In genomic region chr12:34516769-34517562, GRCm38 (mm10) we compare ENCODE assay signal across 16 mouse cellular contexts.
A peak's percentile ranks its signal among the peaks of the same experiment; 100 is the strongest.
DNase-seq lines count a peak whose midpoint lies in the region; ATAC-seq and TF ChIP-seq lines count a peak whose summit lies in the region.
"Had no signal": no experiment of that assay in that cellular context is flagged by ENCODE, and none has a peak within 500 bp of the region (broad histone marks: within the 10 kb centered on the region; RNA-seq: fewer than 3 reads in every experiment).

No protein-coding gene starts in this region.

- H3K9ac ChIP-seq in forebrain, embryonic 13.5 days: no peak overlapping the region
- H3K9ac ChIP-seq in forebrain, embryonic 14.5 days (ENCODE audit: low read length): no peak overlapping the region
- H3K9ac ChIP-seq in heart, embryonic 13.5 days: peak overlapping the region; percentile 65
- H3K9ac ChIP-seq in midbrain, postnatal 0 days (replicated peaks; ENCODE audit: low read length, poor library complexity, severe bottlenecking): no peak overlapping the region
- H3K9ac ChIP-seq in hindbrain, postnatal 0 days (replicated peaks; ENCODE audit: low read length): no peak overlapping the region
- H3K9ac ChIP-seq: hindbrain, embryonic 13.5 days; limb, embryonic 12.5 days; stomach, embryonic 15.5 days had no signal

- H3K4me3 ChIP-seq in forebrain, embryonic 13.5 days: no peak overlapping the region
- H3K4me3 ChIP-seq in forebrain, embryonic 14.5 days (ENCODE audit: low read depth, low read length): no peak overlapping the region
- H3K4me3 ChIP-seq in heart, embryonic 13.5 days: peak overlapping the region; percentile 40
- no peak overlapping the region for H3K4me3 ChIP-seq in midbrain, postnatal 0 days (ENCODE audit: low read depth, low read length)
- H3K4me3 ChIP-seq in hindbrain, postnatal 0 days (ENCODE audit: low read length): no peak overlapping the region
- H3K4me3 ChIP-seq: erythroblast, embryonic 14.5 days; hindbrain, embryonic 13.5 days; limb, embryonic 12.5 days; stomach, embryonic 15.5 days had no signal

- no peak for TF ChIP-seq CTCF in brain, embryonic 14.5 days (IDR thresholded peaks at IDR 0.05; ENCODE audit: borderline replicate concordance, extremely low read depth, insufficient read depth, insufficient read length)
- TF ChIP-seq CTCF in midbrain, postnatal 0 days (IDR thresholded peaks at IDR 0.05): no peak
- TF ChIP-seq CTCF in hindbrain, postnatal 0 days (IDR thresholded peaks at IDR 0.05; ENCODE audit: low read depth): no peak

- TF ChIP-seq POLR2A in brain, embryonic 14.5 days (IDR thresholded peaks at IDR 0.05; ENCODE audit: borderline replicate concordance, extremely low read depth, insufficient read depth, insufficient read length, poor library complexity, severe bottlenecking): no peak

- no peaks in the 10 kb centered on the region for H3K36me3 ChIP-seq in forebrain, embryonic 13.5 days (ENCODE audit: poor library complexity, severe bottlenecking)
- no peaks in the 10 kb centered on the region for H3K36me3 ChIP-seq in forebrain, embryonic 14.5 days (ENCODE audit: control insufficient read depth, insufficient read depth, low read length)
- no peaks in the 10 kb centered on the region for H3K36me3 ChIP-seq in heart, embryonic 13.5 days
- H3K36me3 ChIP-seq in midbrain, postnatal 0 days (ENCODE audit: insufficient read depth, low read length): no peaks in the 10 kb centered on the region
- H3K36me3 ChIP-seq in hindbrain, postnatal 0 days (ENCODE audit: insufficient read depth, low read length): no peaks in the 10 kb centered on the region
- H3K36me3 ChIP-seq: hindbrain, embryonic 13.5 days; limb, embryonic 12.5 days; stomach, embryonic 15.5 days had no signal

- ATAC-seq in forebrain, embryonic 13.5 days: peak; percentile 16; the same call in 1 of the 2 replicates
- no peak for ATAC-seq in forebrain, embryonic 14.5 days
- peak; percentile 71; the same call in 1 of the 2 replicates for ATAC-seq in heart, embryonic 13.5 days (ENCODE audit: extremely low read depth, insufficient number of reproducible peaks, low FRiP score, low TSS enrichment)
- ATAC-seq in midbrain, postnatal 0 days (ENCODE audit: low FRiP score): no peak
- ATAC-seq in hindbrain, postnatal 0 days: no peak; the same call in 1 of the 2 replicates

- H3K4me2 ChIP-seq in forebrain, embryonic 13.5 days: no peak overlapping the region
- no peak overlapping the region for H3K4me2 ChIP-seq in forebrain, embryonic 14.5 days (ENCODE audit: low read length)
- H3K4me2 ChIP-seq in heart, embryonic 13.5 days: peak overlapping the region; percentile 66
- H3K4me2 ChIP-seq in midbrain, postnatal 0 days (ENCODE audit: low read depth, low read length, poor library complexity, severe bottlenecking): no peak overlapping the region
- no peak overlapping the region for H3K4me2 ChIP-seq in hindbrain, postnatal 0 days (ENCODE audit: low read depth, low read length)
- H3K4me2 ChIP-seq: hindbrain, embryonic 13.5 days; limb, embryonic 12.5 days; stomach, embryonic 15.5 days had no signal

- DNase-seq in forebrain, embryonic 14.5 days (ENCODE audit: low spot score): no peak
- no peak for DNase-seq in heart, postnatal 14 days
- DNase-seq in brain, embryonic 14.5 days (ENCODE audit: low read depth): peak; percentile 44
- no peak for DNase-seq in midbrain, postnatal 0 days (ENCODE audit: low spot score)
- DNase-seq in kidney, postnatal 36 days: no peak
- no peak for DNase-seq in hindbrain, postnatal 0 days (ENCODE audit: low spot score)
- DNase-seq: embryo, embryonic 11 days; kidney, adult 11 months; kidney, postnatal 25 days; thymus, postnatal 14 days had no signal

- WGBS in forebrain, embryonic 13.5 days: 75% methylated on average over 6 of the region's 6 CpGs
- 75% methylated on average over 6 of the region's 6 CpGs for WGBS in forebrain, embryonic 14.5 days
- 32% methylated on average over 6 of the region's 6 CpGs for WGBS in heart, embryonic 13.5 days
- WGBS in midbrain, postnatal 0 days: 45% methylated on average over 6 of the region's 6 CpGs
- WGBS in hindbrain, postnatal 0 days: 55% methylated on average over 6 of the region's 6 CpGs

- H3K9me3 ChIP-seq in forebrain, embryonic 13.5 days (replicated peaks): no peaks in the 10 kb centered on the region
- no peaks in the 10 kb centered on the region for H3K9me3 ChIP-seq in forebrain, embryonic 14.5 days (replicated peaks; ENCODE audit: control insufficient read depth, low read length)
- no peaks in the 10 kb centered on the region for H3K9me3 ChIP-seq in heart, embryonic 13.5 days
- H3K9me3 ChIP-seq in midbrain, postnatal 0 days (ENCODE audit: low read length): no peaks in the 10 kb centered on the region
- no peaks in the 10 kb centered on the region for H3K9me3 ChIP-seq in hindbrain, postnatal 0 days (ENCODE audit: low read length)
- H3K9me3 ChIP-seq: hindbrain, embryonic 13.5 days; limb, embryonic 12.5 days; stomach, embryonic 15.5 days had no signal

- H3K27ac ChIP-seq in forebrain, embryonic 13.5 days: no peak overlapping the region
- H3K27ac ChIP-seq in forebrain, embryonic 14.5 days (ENCODE audit: low read depth, low read length): no peak overlapping the region
- H3K27ac ChIP-seq in heart, embryonic 13.5 days (replicated peaks): peak overlapping the region; percentile 94
- peak overlapping the region; percentile 26; the same call in 1 of the 2 replicates for H3K27ac ChIP-seq in midbrain, postnatal 0 days (ENCODE audit: low read depth, low read length)
- no peak overlapping the region for H3K27ac ChIP-seq in hindbrain, postnatal 0 days
- H3K27ac ChIP-seq: hindbrain, embryonic 13.5 days; limb, embryonic 12.5 days; stomach, embryonic 15.5 days had no signal

- no peaks in the 10 kb centered on the region for H3K27me3 ChIP-seq in forebrain, embryonic 13.5 days
- no peaks in the 10 kb centered on the region for H3K27me3 ChIP-seq in forebrain, embryonic 14.5 days (replicated peaks; ENCODE audit: control insufficient read depth, insufficient read depth, low read length)
- no peaks in the 10 kb centered on the region for H3K27me3 ChIP-seq in heart, embryonic 13.5 days (replicated peaks)
- no peaks in the 10 kb centered on the region for H3K27me3 ChIP-seq in midbrain, postnatal 0 days (ENCODE audit: insufficient read depth, low read length)
- no peaks in the 10 kb centered on the region for H3K27me3 ChIP-seq in hindbrain, postnatal 0 days (ENCODE audit: insufficient read depth, low read length)
- H3K27me3 ChIP-seq: hindbrain, embryonic 13.5 days; limb, embryonic 12.5 days; stomach, embryonic 15.5 days had no signal

- no peaks in the 10 kb centered on the region for H3K4me1 ChIP-seq in forebrain, embryonic 13.5 days
- H3K4me1 ChIP-seq in forebrain, embryonic 14.5 days (ENCODE audit: control insufficient read depth, insufficient read depth, low read length): no peaks in the 10 kb centered on the region; the same call in 1 of the 2 replicates
- H3K4me1 ChIP-seq in heart, embryonic 13.5 days: peaks cover 38% of the 10 kb centered on the region
- 0 out of 2 replicates have a peak, but pooled peaks cover 2% of the 10 kb centered on the region for H3K4me1 ChIP-seq in midbrain, postnatal 0 days (ENCODE audit: insufficient read depth, low read length)
- H3K4me1 ChIP-seq in hindbrain, postnatal 0 days (ENCODE audit: insufficient read depth, low read length): no peaks in the 10 kb centered on the region
- H3K4me1 ChIP-seq: hindbrain, embryonic 13.5 days; limb, embryonic 12.5 days; stomach, embryonic 15.5 days had no signal

- intact Hi-C loops in heart, postnatal 14 days (cut with DNase I): no loop called here

Comparison
In these comparisons a context has a peak if more than half of its experiments do, and no peak if none do; other contexts are left out.
1. ATAC-seq: peak in forebrain, embryonic 13.5 days (single experiment) and heart, embryonic 13.5 days (single experiment); none in forebrain, embryonic 14.5 days (single experiment), midbrain, postnatal 0 days (single experiment) and hindbrain, postnatal 0 days (single experiment).
2. H3K27ac ChIP-seq: peak in heart, embryonic 13.5 days (single experiment) and midbrain, postnatal 0 days (single experiment); none in forebrain, embryonic 13.5 days (single experiment), forebrain, embryonic 14.5 days (single experiment) and hindbrain, postnatal 0 days (single experiment).